Mouse (Mus musculus) lung, postnatal 0 days (tissue): ENCODE data around the gene Arfgef2.

ENCODE experiments used
- CTCF ChIP-seq: IDR thresholded peaks from 2 replicates; pipeline ENCODE4 v1.5.1; 2016; ENCODE audit warnings: antibody characterized with exemption, mild to moderate bottlenecking
- EP300 ChIP-seq: IDR thresholded peaks from 2 replicates; pipeline ENCODE4 v1.6.1; 2016; ENCODE audit warnings: antibody characterized with exemption, mild to moderate bottlenecking, control low read depth

- TF ChIP-seq CTCF (no peak), EP300 (no peak)
Observed at GRCm38 (mm10) chr2:166896368-166896767, 91.0 kb downstream of the Arfgef2 start.
